Mouse (Mus musculus): ENCODE measurements around the gene Cfc1. TPM values are rescaled to one million over a fixed set of nuclear protein-coding genes. Genes with fewer than 3 reads are reported as not detected.

The Cfc1 gene
- not detected for polyA plus RNA-seq (2017; shearing (Covaris generic))

GRCm38 (mm10) chr1:34535043-34535698 is at the start of gene Cfc1:
Cfc1 (plus strand) TSS chr1:34535648.

GRCm38 (mm10) chr1:34560843-34561242 is 25.4 kb downstream of the Cfc1 start, which contains the start of gene Prss40:
Prss40 (minus strand) TSS chr1:34560943.

GRCm38 (mm10) chr1:34578851-34579781 is 43.7 kb downstream of the Cfc1 start, which contains the start of gene Amer3:
Amer3 (plus strand) TSS chr1:34579657.

Other genes starting within 250 kb of the Cfc1 start
- gene Ccdc115, start 96.0 kb upstream of the Cfc1 start, polyA plus RNA-seq (2017; shearing (Covaris generic)): 38.1 TPM
- gene Imp4, start 95.8 kb upstream of the Cfc1 start, polyA plus RNA-seq (2017; shearing (Covaris generic)): 130 TPM
- 202 TPM for gene Ptpn18, start 75.9 kb upstream of the Cfc1 start, polyA plus RNA-seq (2017; shearing (Covaris generic))
- not detected for gene Prss39, start 37.2 kb upstream of the Cfc1 start, polyA plus RNA-seq (2017; shearing (Covaris generic))
- not detected for gene Prss40, start 25.3 kb downstream of the Cfc1 start, polyA plus RNA-seq (2017; shearing (Covaris generic))
- gene Amer3, start 44.0 kb downstream of the Cfc1 start, polyA plus RNA-seq (2017; shearing (Covaris generic)): not detected

Data from naive thymus-derived CD4-positive, alpha-beta T cell, adult 5 months (primary cell).